Mouse (Mus musculus) cerebellum, postnatal 10 days (tissue): ENCODE results near the gene Ranbp17.

Experiments
- DNase-seq, 2 experiments: peaks; one replicate each; pipeline ENCODE4 v3.0.0; 2021; ENCODE audit warnings: mixed read lengths in 2 of 2

Ranbp17 gene

GRCm38 (mm10) chr11:33228186-33228585, 285.4 kb downstream of the Ranbp17 start:
- DNase-seq = no peak

DNA sequence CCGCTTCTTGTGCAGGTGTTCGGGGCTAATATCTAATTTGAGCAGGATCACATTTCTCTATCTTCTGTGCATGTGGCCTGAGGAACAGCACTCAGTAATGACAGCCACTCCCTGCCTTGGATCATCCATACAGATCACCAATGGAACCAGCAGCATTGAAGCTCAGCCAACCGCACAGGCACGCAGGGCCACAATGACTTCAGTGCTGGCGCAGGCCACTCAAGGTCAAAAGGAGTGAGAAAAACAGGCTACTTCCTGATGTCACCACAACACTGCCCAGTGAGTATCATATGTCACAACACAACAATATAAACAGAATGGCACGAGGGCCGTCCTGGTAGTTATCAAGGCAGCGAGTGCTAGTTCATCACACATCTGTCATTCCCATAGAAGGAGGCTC, 287.0 kb downstream of the Ranbp17 start:
- DNase-seq = no peak

DNA sequence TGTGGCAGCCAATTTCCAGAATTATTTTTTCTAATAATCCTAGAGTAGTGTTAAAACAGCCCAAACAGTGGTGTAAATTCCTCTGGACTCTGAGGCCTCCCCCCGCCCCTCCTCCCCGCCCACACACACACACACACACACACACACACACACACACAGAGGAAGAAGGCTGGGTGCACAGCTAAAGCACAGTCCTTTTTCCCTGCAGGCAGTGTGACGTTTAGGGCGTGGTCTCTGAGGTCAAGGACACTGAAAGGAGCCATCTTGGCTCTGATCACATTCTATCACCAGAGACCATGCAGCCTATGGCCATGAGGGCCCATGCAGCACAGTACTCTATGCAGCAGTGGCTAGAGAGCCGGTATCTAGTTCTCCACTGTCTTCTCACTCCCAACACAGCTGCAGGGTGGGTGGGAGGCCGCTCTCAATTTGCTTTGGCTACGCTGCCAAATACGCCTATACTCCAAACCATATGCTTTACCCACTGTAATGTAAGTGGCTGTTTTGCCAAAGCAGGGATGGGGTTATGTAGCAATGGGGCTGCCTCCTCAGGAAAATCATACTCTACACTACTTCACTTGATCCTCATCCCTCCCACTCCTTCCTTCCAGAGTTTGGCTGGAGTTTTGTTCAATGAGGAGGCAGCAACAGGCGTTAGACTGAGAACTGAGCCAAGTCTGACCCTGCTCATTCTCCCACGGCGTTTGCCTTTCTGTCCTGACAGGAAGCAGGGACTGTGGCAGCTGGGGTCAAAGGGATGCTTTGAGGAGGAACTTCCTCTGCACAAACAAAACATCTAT, 291.8 kb downstream of the Ranbp17 start:
- no peak for DNase-seq

DNA sequence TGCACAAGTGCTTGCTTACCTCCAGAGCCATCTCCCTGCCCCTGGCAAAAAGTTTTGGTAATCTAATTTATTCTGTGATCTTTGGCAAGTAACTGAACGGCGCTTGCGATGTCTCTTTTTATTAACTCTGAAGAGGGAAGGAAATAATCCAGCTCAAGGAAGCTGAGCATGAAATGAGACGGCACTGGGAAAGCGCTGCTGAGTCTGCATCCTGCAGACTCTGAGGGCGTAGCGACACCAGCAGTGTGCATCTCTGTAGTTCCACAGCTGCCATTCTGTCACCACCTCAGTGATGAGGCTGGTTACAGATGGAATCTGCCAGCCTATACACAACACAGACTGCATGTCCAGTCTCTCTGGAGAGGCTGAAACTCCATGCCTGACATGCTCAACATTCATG, 292.8 kb downstream of the Ranbp17 start:
- DNase-seq = no peak

- peak; percentile 80 to 81 for DNase-seq
Observed at GRCm38 (mm10) chr11:33217384-33218079, 296.0 kb downstream of the Ranbp17 start.

GRCm38 (mm10) chr11:33207411-33207810, 306.1 kb downstream of the Ranbp17 start:
- DNase-seq = peak in 1 of 2 experiments; percentile 34

DNA sequence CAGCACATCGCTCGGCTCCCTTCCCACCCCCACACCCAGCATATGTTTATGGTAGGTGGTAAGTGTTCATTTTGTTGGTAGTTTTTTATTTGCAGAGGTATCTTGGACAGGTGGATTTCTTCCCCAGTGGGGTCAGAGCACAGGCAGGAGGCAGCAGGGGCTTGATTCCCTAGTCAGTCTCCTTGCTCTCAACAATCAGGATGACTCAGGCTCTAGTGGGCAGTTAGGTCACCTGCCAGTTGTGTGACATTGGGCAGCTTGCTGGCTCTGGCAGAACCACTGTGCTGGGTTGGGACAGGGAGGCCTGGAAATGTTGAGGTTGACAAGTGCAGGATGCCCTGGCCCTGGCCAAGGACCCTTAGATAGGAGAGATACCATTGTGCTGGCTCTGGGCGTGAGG, 308.6 kb downstream of the Ranbp17 start:
- DNase-seq = peak in 1 of 2 experiments; percentile 35

GRCm38 (mm10) chr11:33204329-33204705, 309.2 kb downstream of the Ranbp17 start:
- peak; percentile 42 to 63 for DNase-seq

GRCm38 (mm10) chr11:33203383-33204328, 309.9 kb downstream of the Ranbp17 start, which contains the start of gene Tlx3:
Gene Tlx3, minus strand, starts transcription at chr11:33203589.
- peak; percentile 93 for DNase-seq

DNA sequence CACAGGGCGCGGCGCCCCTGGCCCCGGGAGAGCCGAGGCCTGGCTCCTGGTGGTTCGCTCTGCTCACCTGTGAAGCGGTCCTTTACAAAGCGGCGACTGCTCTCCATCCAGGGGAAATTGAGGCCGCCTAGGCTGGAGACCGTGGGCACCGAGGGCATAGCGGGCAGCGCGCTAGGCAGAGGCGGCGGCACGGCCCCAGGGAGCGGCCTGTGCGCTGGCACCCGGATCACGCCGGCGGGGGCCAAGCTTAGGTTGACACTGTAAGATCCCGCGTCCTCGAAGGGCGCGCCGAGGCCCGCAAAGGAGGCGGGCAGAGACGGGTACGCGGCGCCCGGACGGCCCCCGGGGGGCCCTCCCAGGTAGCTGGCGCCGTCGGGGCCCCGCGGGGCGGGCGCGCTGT, 310.6 kb downstream of the Ranbp17 start:
- DNase-seq = peak in 1 of 2 experiments; percentile 65

DNA sequence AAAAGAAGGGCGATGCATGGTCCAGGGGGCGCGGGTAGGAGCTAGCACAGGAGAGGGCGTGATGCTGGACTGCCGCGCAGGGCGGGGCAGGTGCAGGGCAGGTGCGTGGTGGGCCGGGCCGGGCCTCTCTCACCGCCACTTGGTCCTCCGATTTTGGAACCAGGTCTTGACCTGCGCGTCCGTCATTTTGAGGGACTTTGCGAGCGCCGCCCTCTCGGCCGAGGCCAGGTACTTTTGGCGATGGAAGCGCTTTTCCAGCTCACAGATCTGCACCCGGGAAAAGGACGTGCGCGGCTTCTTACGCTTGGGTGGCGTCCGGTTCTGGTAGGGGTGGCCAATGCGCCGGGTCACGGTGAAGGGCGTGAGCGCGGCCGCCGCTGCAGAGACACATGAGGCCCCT, 311.2 kb downstream of the Ranbp17 start:
- peak; percentile 78 to 81 for DNase-seq

DNA sequence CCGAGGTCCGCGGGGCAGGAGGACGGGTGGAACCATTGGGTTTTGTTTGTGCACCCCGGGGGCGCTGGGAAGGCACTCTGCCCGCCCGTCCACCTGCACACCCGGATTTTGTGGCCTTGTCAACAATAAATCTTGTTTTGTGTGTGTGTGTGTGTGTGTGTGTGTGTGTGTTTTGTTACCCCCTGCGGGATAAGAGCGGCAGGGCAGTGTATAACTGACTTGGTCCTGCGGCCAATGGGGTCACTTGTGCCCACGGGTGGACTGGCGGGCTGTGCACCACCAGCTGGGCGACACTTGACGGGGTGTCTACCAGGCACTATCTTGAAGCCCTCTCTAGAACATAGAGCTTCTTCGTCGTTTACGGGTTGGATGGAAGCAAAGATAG, 311.9 kb downstream of the Ranbp17 start:
- DNase-seq = peak; percentile 58 to 68

DNA sequence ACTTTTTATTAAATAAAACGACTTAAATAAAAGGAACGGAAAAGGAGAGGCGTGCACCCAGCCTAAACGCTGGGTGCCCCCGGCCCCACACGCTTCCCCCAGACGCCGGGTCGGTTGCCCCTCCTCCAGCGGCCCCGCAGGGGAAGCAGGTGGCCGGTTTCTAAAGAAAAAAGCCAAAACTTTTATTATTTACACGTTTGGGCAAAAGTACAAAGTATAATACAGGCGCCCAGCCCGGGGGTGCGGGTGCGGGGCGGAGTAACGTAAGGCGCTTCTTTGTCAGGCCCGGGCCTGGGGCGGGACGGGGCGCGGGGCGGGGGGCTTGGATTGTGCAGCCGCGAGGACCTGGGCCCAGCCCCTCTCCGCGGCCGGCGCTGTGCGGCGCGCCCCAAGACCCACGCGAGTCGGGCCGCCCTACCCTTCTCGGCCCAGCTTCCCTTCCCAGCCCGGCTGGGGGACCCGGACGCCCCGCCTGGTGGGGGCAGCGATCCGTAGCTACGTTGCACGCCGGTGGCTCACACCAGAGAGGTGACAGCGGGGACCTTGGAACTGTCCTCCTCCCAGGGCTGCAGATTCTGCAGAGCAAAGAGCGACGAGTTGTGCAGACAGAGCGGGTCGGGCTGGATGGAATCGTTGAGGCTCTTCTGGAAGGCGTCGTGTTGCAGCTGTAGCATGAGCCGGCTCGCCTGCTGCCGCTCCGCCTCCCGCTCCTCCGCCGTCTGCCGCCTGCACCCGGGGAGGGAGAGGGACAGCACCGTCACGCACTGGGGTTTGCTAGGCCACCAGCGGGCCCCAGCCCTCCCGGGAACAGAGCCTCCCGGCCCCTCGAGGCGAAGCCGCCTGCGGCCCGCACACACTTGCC, 312.6 kb downstream of the Ranbp17 start:
- peak; percentile 68 to 73 for DNase-seq

GRCm38 (mm10) chr11:33199906-33200763, 313.4 kb downstream of the Ranbp17 start:
- DNase-seq = peak; percentile 65 to 70

DNA sequence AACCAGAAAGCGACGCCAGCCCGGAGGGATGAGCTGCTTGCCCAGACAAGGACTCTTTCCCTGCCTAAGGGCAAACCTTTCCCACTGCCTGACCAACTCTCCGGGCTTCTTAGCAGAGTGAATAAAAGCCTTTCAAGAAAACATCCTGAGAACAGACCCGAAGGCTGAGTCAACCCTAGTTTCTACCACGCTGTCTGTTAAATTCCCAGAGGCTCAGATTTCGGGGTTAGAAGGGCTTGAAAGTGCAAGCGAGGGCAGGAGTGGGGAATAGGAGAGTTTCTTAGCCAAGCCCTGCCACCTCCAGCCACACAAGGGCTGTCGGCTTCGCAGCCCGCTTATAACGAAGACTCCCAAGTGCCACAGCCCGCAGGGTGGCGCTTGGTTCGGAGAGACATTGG, 314.4 kb downstream of the Ranbp17 start:
- peak; percentile 45 to 53 for DNase-seq

DNA sequence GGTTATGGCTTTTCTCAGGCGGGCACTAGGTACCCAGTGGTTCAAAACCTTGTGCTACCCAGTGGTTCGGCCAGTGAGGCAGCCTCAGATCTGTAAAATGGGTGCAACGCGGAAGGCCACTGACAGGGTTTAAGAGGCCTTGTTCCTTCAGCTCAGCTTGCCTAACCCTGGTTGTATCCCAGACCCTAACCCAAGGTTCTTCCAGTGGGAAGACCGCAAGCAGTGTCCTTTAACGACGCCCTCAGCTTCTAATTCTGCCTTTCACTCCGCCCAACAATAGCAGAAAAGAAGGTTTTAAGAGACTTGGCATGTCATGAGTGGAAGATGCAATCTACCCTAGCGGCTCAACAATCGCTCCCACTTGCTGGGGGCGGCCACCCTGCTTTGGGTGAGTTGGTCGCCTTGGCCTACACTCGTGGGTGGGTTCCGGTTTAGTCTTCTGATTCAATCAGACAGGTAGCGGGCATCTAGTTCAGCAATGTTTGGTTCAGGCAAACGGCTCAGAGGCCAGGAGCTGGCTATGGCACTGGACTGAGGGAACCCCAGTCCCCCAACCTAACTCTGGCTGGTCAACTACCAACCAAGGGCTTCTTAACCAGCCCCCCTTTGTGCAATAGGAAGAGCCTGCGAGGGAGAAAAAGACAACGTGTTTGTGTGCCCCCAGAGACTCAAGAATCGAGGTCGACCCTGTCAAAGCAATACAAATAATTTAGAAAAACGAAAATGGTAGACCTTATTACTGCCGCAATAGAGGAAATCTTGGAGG, 315.0 kb downstream of the Ranbp17 start:
- DNase-seq = peak in 1 of 2 experiments; percentile 34

- peak; percentile 69 to 70 for DNase-seq
Observed at GRCm38 (mm10) chr11:33197673-33198072, 315.9 kb downstream of the Ranbp17 start.

DNA sequence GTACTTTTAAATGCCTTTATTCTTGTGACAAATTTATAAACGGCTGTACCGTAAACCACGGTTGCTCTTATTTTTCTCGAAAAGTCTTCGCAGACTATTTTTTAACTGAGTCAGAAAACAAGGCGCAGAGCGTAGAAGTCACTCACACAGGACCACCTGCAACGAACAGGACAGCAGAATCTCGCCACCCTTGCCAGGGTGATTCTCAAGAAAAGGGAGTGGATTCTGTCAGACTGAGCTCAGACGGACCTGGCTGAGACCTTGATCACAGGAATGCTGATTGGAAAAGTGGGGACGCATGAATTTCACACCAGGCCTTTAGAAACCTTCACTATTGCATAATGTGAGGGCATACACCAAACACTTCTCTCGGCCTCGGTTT, 316.4 kb downstream of the Ranbp17 start:
- peak in 1 of 2 experiments; percentile 53 for DNase-seq

DNA sequence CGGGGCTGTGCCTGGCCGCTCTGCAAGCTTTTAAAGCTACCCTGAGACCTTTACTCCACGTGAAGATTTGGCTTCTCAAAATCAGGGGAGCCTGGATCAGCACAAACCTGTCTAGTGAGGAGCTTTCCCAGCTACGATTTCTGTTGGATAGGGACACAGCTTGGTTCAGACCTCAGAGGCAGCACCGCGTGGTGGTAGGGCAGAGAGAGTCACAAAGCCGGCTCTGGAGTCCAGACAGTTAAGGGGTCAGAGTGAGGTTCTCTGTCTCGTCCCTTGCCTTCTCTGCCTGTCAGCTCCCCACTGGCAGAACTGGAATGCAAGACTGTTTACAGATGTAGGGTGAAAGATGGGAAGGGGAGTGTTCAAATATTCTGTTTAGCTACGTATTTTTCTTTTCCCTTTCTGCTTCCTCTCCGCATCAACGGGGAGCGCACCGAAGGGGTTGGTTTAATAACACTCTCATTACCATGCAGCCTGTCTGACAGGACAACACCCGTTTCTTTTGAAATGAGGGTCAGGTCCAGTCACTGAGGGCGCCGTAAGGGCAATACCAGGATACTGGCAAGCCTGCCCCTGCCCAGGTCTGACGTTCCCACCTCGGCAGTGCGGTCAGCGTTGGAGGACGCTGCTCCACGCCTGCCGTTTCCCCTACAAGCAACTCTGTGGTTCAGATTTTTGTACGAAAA, 317.0 kb downstream of the Ranbp17 start:
- peak; percentile 39 to 54 for DNase-seq
